Mouse (Mus musculus) 416B (cell line): Measurements from ENCODE around the gene Prm3.

Source experiments
- DNase-seq: peaks from one replicate; pipeline ENCODE4 v3.0.0; 2011; ENCODE audit warnings: low read depth

The Prm3 gene

GRCm38 (mm10) chr16:10796034-10796433 lies 5.3 kb upstream of the Prm3 start, which contains the start of gene Prm2:
Gene Prm2 (minus strand): TSS chr16:10796134.
- DNase-seq = no peak

- DNase-seq = no peak
Measured at GRCm38 (mm10) chr16:10788866-10789265, 1.8 kb downstream of the Prm3 start.

GRCm38 (mm10) chr16:10788271-10788670 lies 2.4 kb downstream of the Prm3 start, which contains the start of gene Tnp2:
Gene Tnp2 (minus strand): TSS chr16:10788660.
- DNase-seq = no peak

GRCm38 (mm10) chr16:10787548-10788058 lies 3.1 kb downstream of the Prm3 start:
- DNase-seq = no peak

- no peak for DNase-seq
Measured at GRCm38 (mm10) chr16:10786782-10787547, 3.7 kb downstream of the Prm3 start.

- DNase-seq = peak; percentile 94
Measured at GRCm38 (mm10) chr16:10786288-10786687, 4.4 kb downstream of the Prm3 start.

- peak; percentile 94 for DNase-seq
Measured at GRCm38 (mm10) chr16:10785371-10786231, 5.1 kb downstream of the Prm3 start, which contains the start of gene Socs1. Gene Socs1 (minus strand): TSS chr16:10785536.

- DNase-seq = peak; percentile 74
Measured at GRCm38 (mm10) chr16:10784793-10785370, 5.8 kb downstream of the Prm3 start.

GRCm38 (mm10) chr16:10783883-10784792 lies 6.6 kb downstream of the Prm3 start:
- DNase-seq = no peak

- no peak for DNase-seq
Measured at GRCm38 (mm10) chr16:10783451-10783850, 7.3 kb downstream of the Prm3 start.

- peak; percentile 51 for DNase-seq
Measured at GRCm38 (mm10) chr16:10783152-10783434, 7.6 kb downstream of the Prm3 start.

- no peak for DNase-seq
Measured at GRCm38 (mm10) chr16:10782377-10783151, 8.2 kb downstream of the Prm3 start.

- DNase-seq = peak; percentile 20
Measured at GRCm38 (mm10) chr16:10781862-10782371, 8.8 kb downstream of the Prm3 start.

- no peak for DNase-seq
Measured at GRCm38 (mm10) chr16:10780631-10781120, 10.0 kb downstream of the Prm3 start.

- no peak for DNase-seq
Measured at GRCm38 (mm10) chr16:10777579-10778160, 13.0 kb downstream of the Prm3 start.

- no peak for DNase-seq
Measured at GRCm38 (mm10) chr16:10776322-10776721, 14.4 kb downstream of the Prm3 start.

- peak; percentile 67 for DNase-seq
Measured at GRCm38 (mm10) chr16:10774726-10775125, 16.0 kb downstream of the Prm3 start.

- no peak for DNase-seq
Measured at GRCm38 (mm10) chr16:10773543-10773942, 17.2 kb downstream of the Prm3 start.

- no peak for DNase-seq
Measured at GRCm38 (mm10) chr16:10771769-10772510, 18.8 kb downstream of the Prm3 start.
